Mouse (Mus musculus): ENCODE measurements at regions not wholly inside any gene's neighbourhood (a gene's known extent, or its start where the extent isn't known, plus 50 kb on each side); places are given as distances from the start of the nearest gene placed in this dataset.

- no peak for TF ChIP-seq CTCF (IDR thresholded peaks at IDR 0.05; ENCODE audit: extremely low read depth, insufficient read length, insufficient replicate concordance, low read depth, low read length)
- no peak for TF ChIP-seq POLR2A (IDR thresholded peaks at IDR 0.05; ENCODE audit: low read depth, low read length)
Measured at GRCm38 (mm10) chr12:16268621-16269165, 342.1 kb downstream of the Lpin1 start.

Data from small intestine, adult 2 months (tissue).